Mouse (Mus musculus) left cerebral cortex, postnatal 36 days (tissue): ENCODE data around the gene Bub3. TPM values are rescaled to one million over a fixed set of nuclear protein-coding genes. Genes with fewer than 3 reads are reported as not detected.

ENCODE experiments used
- total RNA-seq, 2 experiments: library from RNA; stranded (reverse); gene quantifications; 2 replicates each; pipeline ENCODE4 v1.2.3; 2021

Bub3 gene
- total RNA-seq, 2 experiments from 2014 or later = 57.1 to 64.4 TPM

Other genes with a start within 250 kb of the Bub3 start
- under 1 TPM; 0.17 to 0.18 TPM for gene Cuzd1, start 237.9 kb upstream of the Bub3 start, total RNA-seq
- gene Fam24b, start 230.7 kb upstream of the Bub3 start, total RNA-seq = not detected
- not detected for gene Fam24a, start 226.4 kb upstream of the Bub3 start, total RNA-seq
- gene 2310057M21Rik, start 197.5 kb upstream of the Bub3 start, total RNA-seq = 10 to 100 TPM; 29.6 to 31.2 TPM
- gene Pstk, start 189.1 kb upstream of the Bub3 start, total RNA-seq = 10 to 100 TPM; 52.9 to 61.8 TPM
- gene Ikzf5, start 149.7 kb upstream of the Bub3 start, total RNA-seq = 10 to 100 TPM; 42.5 to 51.8 TPM
- 10 to 100 TPM; 76.2 to 80.4 TPM for gene Acadsb, start 149.6 kb upstream of the Bub3 start, total RNA-seq
- not detected for gene Hmx3, start 17.4 kb upstream of the Bub3 start, total RNA-seq
- not detected for gene Hmx2, start 11.4 kb upstream of the Bub3 start, total RNA-seq